Mouse (Mus musculus): ENCODE data around the gene Hmg20a.

DNA sequence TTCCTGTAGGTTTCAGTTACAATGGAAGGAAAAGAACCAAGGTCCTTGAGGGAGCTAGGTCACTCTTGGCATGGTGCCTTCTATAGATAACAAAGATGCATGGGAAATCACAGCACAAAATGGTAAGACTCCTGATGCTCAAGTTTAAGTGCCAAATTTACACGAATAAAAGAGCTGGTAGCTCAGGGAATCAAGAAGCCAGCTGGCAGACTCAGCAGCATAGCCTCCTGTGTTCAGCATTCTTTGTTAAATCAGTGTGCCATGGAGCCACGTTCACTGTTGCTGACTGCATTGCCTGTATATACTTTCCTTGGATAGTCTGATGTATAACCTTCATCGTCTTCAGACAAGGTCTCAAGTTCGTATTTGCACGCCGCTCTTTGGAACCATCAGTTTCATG lies 33.2 kb downstream of the Hmg20a start:
- TF ChIP-seq TCF12 (IDR thresholded peaks at IDR 0.05; ENCODE audit: insufficient read depth, poor library complexity, severe bottlenecking) (no peak), POLR2A (IDR thresholded peaks at IDR 0.05; ENCODE audit: insufficient read length, low read depth) (no peak), MAX (IDR thresholded peaks at IDR 0.05; ENCODE audit: low read depth) (no peak), USF1 (IDR thresholded peaks at IDR 0.05; ENCODE audit: low read depth) (no peak), E2F4 (IDR thresholded peaks at IDR 0.05; ENCODE audit: insufficient read depth) (no peak)
